Mouse (Mus musculus) liver, embryonic 14.5 days (tissue): ENCODE measurements around the gene Nxpe3.

ENCODE experiments used
- CTCF ChIP-seq: IDR thresholded peaks from 2 replicates; pipeline ENCODE4 v1.5.1; 2016; ENCODE audit warnings: antibody characterized with exemption, low read depth, control low read depth
- EP300 ChIP-seq: IDR thresholded peaks from 2 replicates; pipeline ENCODE4 v1.6.1; 2016; ENCODE audit warnings: antibody characterized with exemption, low read depth

GRCm38 (mm10) chr16:55893410-55894107, 1.5 kb downstream of the Nxpe3 start:
- TF ChIP-seq CTCF (no peak), EP300 (no peak)
